Mouse (Mus musculus) forebrain, embryonic 13.5 days (tissue): ENCODE results near the gene Ap1s3. TPM values are rescaled to one million over a fixed set of nuclear protein-coding genes. Genes with fewer than 3 reads are reported as not detected.

Experiments
- ATAC-seq: fragments of 200-750 bp; cut with Nextera tagmentation; 2 replicates; pipeline ENCODE4 v1.8.0; 2017
- H3K27ac ChIP-seq: fragments of 300-500 bp; sonication (generic); 2 replicates; pipeline ENCODE4 v1.5.1; 2015; ENCODE audit warnings: inconsistent platforms, mild to moderate bottlenecking, moderate library complexity
- H3K27me3 ChIP-seq: fragments of 300-500 bp; sonication (generic); 2 replicates; pipeline ENCODE4 v1.6.1; 2015; ENCODE audit warnings: mild to moderate bottlenecking, inconsistent platforms
- H3K36me3 ChIP-seq: fragments of 300-500 bp; sonication (generic); 2 replicates; pipeline ENCODE4 v1.6.1; 2015; ENCODE audit warnings: mild to moderate bottlenecking, inconsistent platforms; ENCODE audit not compliant: poor library complexity, severe bottlenecking
- H3K4me1 ChIP-seq: fragments of 300-500 bp; sonication (generic); 2 replicates; pipeline ENCODE4 v1.6.1; 2015; ENCODE audit warnings: inconsistent platforms
- H3K4me2 ChIP-seq: fragments of 300-500 bp; sonication (generic); 2 replicates; pipeline ENCODE4 v1.6.1; 2015; ENCODE audit warnings: inconsistent platforms, mild to moderate bottlenecking, moderate library complexity
- H3K4me3 ChIP-seq: fragments of 300-500 bp; sonication (generic); 2 replicates; pipeline ENCODE4 v1.5.1; 2015; ENCODE audit warnings: mild to moderate bottlenecking, inconsistent platforms
- H3K9ac ChIP-seq: fragments of 300-500 bp; sonication (generic); 2 replicates; pipeline ENCODE4 v1.6.1; 2015; ENCODE audit warnings: mild to moderate bottlenecking, inconsistent platforms
- H3K9me3 ChIP-seq: fragments of 300-500 bp; sonication (generic); replicated peaks from 2 replicates; pipeline ENCODE4 v1.6.1; 2016; ENCODE audit warnings: inconsistent platforms
- WGBS: fragments of 180-500 bp; shearing (Covaris S2); methylation state at CpG from one replicate; pipeline ENCODE4 v1.1.7; 2015; 5-methylcytosine and 5-hydroxymethylcytosine counted together
- polyA plus RNA-seq: library from polyadenylated mRNA; unstranded; fragments of >200 nt; fragmentation: Nextera tagmentation; extraction: Ambion mirVana; gene quantifications from 2 replicates; pipeline ENCODE4 v1.2.1, GENCODE M21; 2015

The Ap1s3 gene
- polyA plus RNA-seq = 0.28 TPM in 1 of 2 replicates, not detected in the other

DNA sequence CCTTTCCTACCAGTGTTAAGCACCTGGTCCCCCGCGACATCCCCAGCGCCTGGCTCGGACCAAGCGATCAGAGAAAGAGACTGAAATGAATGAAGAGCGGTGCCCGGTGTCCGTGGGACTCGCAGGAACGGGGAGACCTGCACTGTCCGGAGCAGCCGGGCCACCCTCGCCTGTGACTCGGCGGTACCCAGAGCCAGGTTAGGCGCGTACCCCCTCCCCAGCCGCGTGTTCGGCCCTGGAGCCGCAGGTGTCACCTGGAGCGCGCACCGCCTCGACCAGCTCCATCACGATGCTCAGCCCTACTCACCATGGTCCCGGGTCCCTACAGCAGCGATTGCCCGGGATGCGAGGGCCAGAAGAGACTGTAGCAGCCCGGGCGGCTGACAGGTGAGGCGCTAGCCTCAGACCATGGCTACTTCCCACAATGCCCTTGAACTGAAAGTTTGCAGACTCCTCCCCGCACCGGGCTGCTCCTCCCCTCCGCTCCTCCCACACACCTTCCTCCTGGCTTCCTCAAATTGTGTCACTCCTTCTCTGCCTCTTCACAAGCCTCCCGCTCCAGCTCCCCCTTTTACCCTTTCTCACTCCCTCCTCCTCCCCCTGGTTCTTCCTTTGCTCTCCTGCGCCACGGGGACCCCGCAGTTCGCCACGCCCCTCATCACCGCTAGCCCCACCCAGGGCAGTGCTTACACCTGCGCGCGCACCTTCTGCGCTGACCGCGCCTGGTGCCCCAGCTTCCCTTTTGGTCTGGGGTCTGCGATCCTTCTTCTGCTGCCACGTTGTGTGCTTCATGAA is at the start of gene Ap1s3:
Gene Ap1s3 (minus strand): TSS at position 430 of the 795 bp plus-strand sequence.
- peak within 1 kb of the TSS; percentile 99 for H3K4me2 ChIP-seq
- peaks cover 16% of the 10 kb centered on the region for H3K4me1 ChIP-seq
- peak within 1 kb of the TSS; percentile 62 for H3K4me3 ChIP-seq
- peak; percentile 89 for ATAC-seq
- no peak within 1 kb of the TSS for H3K27ac ChIP-seq
- H3K36me3 ChIP-seq = no peaks in the 10 kb centered on the region
- peaks cover 36% of the 10 kb centered on the region for H3K27me3 ChIP-seq
- under 1% methylated on average over 50 of the region's 51 CpGs for WGBS
- no peaks in the 10 kb centered on the region for H3K9me3 ChIP-seq
- H3K9ac ChIP-seq = peak within 1 kb of the TSS; percentile 62

DNA sequence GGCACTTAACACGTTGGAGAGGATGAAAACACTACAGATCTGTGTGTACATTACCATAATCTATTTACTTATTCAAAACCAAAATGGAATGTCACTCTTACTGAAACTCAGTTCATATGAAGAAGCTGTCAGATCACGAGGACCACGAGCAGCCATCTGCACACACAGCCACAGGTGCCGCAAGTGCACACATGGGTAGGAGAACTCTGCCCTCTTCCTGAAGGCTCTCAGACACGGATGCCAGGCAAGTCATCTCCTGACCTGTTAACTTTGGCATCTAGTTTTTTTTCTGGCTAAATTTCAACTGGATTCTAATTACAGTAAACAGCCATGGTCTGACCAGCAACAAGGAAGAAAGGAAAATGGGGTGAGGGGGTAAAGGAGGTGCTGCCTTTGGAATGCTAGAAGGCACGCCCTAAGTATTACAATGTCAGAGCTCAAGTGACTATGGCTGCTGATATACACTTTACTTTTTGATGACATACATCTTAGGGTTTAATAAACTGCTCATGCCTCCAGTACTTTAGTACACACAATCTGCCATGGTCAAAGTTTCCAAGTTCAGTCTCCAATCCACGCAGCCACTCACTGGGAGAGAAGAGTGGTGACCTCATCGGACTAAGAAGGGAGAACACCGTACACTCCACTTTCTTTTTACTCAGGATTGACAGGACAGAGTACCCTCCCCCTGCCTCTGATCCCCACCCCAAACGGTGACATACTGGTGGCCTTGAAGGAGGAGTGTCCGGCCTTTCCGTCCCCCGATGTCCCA is 42.6 kb upstream of the Ap1s3 start:
- Histone ChIP-seq H3K4me3 (no peak overlapping the region), H3K36me3 (peaks cover 22% of the 10 kb centered on the region), H3K9ac (no peak overlapping the region), H3K9me3 (no peaks in the 10 kb centered on the region), H3K4me2 (no peak overlapping the region), H3K4me1 (peaks cover 14% of the 10 kb centered on the region), H3K27ac (no peak overlapping the region), H3K27me3 (no peaks in the 10 kb centered on the region)
- 89% methylated on average over 13 of the region's 13 CpGs for WGBS
- ATAC-seq = no peak

DNA sequence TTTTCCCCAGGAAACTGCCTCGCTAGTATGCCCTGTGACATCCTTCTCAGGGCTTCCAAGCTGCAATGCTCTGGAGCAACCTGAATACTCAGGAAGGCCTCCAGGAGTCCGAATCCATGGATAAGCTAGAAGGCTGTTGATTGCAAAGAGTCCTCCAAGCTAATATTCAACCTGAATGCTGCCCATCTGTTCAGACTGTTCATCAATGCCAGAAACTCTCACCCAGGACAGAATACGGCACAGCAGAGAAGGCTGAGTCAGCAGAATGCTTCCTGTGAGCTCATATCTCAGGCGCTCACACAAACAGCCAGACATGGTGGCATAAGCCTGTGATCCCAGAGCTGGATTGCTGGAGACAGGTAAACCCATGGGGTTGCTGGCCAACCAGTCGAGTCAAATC is 41.3 kb upstream of the Ap1s3 start:
- ATAC-seq = no peak
- no peak overlapping the region for H3K9ac ChIP-seq
- H3K27me3 ChIP-seq = no peaks in the 10 kb centered on the region
- 86% methylated on average over 5 of the region's 5 CpGs for WGBS
- no peaks in the 10 kb centered on the region for H3K9me3 ChIP-seq
- H3K27ac ChIP-seq = no peak overlapping the region
- H3K4me1 ChIP-seq = peaks cover 14% of the 10 kb centered on the region
- H3K36me3 ChIP-seq = peaks cover 26% of the 10 kb centered on the region
- no peak overlapping the region for H3K4me2 ChIP-seq
- no peak overlapping the region for H3K4me3 ChIP-seq

DNA sequence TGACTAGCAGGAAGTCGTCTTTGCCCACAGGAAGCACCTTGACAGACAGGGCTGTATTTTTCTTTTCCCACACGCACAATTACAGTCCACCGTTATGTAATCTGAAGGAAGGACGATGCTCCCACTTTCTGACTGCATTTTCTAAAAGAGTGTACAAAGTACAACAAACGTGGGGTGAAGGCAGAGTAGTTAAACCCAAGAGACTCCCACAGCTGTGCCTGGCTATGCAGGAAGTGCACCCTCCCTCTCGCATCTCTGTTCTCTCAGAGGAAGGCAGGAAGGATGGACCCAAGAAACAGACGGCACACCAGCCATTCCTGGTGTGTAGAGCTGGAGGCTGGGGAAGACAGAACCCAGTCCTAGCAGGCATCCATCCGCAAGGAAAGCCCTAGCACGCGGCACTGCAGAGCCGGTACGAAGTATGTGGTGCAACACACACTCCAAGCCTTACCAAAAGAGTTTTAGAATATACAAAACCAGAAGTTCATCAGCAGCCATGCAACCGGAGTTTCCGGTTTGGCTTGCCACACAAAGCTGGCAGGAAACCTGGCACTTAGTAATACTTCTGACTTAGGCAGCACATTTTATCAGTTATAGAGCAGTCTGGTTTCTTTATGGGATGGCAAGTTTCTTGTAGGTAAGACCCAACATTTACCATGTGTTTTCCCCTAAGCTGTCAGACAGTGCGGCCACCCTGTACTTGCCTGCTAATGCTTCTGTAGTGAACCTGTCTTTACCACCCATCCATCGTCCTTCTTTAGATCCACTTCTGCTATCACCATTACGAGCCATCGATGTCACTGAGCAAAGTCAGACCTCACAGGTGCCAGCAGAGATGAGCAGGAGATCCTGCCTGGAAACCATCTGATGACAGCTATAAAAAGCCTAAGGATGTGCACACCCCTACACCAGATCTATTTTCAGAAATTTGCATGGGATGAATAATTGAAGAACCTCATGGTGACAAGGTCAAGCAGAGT is 39.7 kb upstream of the Ap1s3 start:
- Histone ChIP-seq H3K27ac (no peak overlapping the region), H3K36me3 (peaks cover 31% of the 10 kb centered on the region), H3K4me1 (peaks cover 14% of the 10 kb centered on the region), H3K4me3 (no peak overlapping the region), H3K4me2 (no peak overlapping the region), H3K9ac (0 out of 2 replicates have a peak overlapping the region, but pooled peaks have one; percentile 14), H3K27me3 (no peaks in the 10 kb centered on the region), H3K9me3 (no peaks in the 10 kb centered on the region)
- 85% methylated on average over 18 of the region's 18 CpGs for WGBS
- peak; percentile 4; the same call in 1 of the 2 replicates for ATAC-seq

DNA sequence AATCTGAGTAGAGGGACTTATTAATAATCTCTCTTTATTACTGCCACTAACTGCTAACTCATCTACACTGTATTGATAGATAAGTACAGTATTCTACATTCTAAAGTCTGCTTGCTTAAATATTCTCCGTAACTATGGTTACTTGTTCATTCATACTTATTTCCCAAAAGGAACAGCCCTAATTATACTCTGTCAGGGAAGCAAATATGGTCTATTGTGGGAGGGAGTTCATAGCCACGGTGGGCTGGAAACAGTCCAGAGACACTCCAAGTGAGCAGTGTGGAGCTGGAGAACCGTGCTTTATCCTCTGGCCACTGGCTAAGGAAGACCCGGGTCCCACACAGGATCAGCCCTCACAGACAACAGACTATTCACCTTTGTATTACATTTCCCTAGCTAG is 38.9 kb upstream of the Ap1s3 start:
- no peaks in the 10 kb centered on the region for H3K27me3 ChIP-seq
- ATAC-seq = peak; percentile 77
- H3K4me2 ChIP-seq = no peak overlapping the region
- H3K36me3 ChIP-seq = peaks cover 38% of the 10 kb centered on the region
- 42% methylated on average over 4 of the region's 4 CpGs for WGBS
- H3K27ac ChIP-seq = no peak overlapping the region
- no peak overlapping the region for H3K9ac ChIP-seq
- H3K4me1 ChIP-seq = peaks cover 14% of the 10 kb centered on the region
- no peak overlapping the region for H3K4me3 ChIP-seq
- no peaks in the 10 kb centered on the region for H3K9me3 ChIP-seq

DNA sequence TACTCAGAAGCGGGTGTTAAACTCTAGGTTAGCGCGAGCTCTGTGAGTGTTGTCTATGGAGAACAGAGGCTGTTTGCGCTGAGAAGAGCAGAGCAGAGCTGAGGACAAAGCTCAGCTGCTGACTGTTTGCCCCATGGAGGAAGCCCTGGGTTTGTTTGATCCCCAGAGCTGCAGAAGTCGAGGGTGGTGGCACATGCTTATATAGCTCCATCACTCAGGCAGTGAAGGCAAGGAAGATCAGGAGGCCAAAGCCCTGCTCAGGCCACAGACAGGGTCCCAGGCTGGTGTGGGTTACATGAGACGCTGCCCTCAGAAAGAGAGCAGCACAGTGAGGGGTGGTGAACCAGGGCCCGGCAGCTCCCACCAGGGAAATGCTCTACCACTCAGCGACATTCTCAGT is 38.4 kb upstream of the Ap1s3 start:
- H3K27ac ChIP-seq = no peak overlapping the region
- peak; percentile 16; the same call in 1 of the 2 replicates for ATAC-seq
- WGBS = 73% methylated on average over 8 of the region's 8 CpGs

DNA sequence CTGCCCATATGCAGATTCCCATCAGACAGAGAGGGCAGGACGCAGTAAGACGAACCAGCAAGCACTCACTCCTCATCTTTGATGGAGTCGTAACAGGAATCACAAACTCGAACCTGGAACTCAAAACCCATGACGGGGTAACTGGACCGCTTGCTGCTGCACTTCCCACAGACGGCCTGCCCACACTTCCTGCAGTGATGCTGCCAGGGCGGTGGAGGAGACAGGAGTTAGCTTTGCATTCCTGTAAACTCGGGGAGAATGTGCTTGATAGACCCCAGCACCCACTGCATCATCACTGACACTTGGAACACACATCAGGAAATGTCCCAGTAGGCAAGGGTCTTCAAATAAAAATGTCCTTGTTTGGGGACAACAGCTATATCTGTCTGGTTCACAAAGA is 35.6 kb upstream of the Ap1s3 start:
- Histone ChIP-seq H3K27me3 (no peaks in the 10 kb centered on the region), H3K4me1 (peaks cover 14% of the 10 kb centered on the region), H3K4me3 (no peak overlapping the region), H3K4me2 (no peak overlapping the region), H3K9ac (no peak overlapping the region), H3K36me3 (peaks cover 31% of the 10 kb centered on the region), H3K27ac (no peak overlapping the region), H3K9me3 (no peaks in the 10 kb centered on the region)
- no peak for ATAC-seq
- WGBS = 92% methylated on average over 9 of the region's 9 CpGs

More for the DNA sequence above, 38.4 kb upstream of the Ap1s3 start:
- no peaks in the 10 kb centered on the region for H3K9me3 ChIP-seq
- no peak overlapping the region for H3K4me2 ChIP-seq
- no peak overlapping the region for H3K9ac ChIP-seq
- peaks cover 38% of the 10 kb centered on the region for H3K36me3 ChIP-seq
- no peak overlapping the region for H3K4me3 ChIP-seq
- H3K27me3 ChIP-seq = no peaks in the 10 kb centered on the region
- peaks cover 14% of the 10 kb centered on the region for H3K4me1 ChIP-seq

DNA sequence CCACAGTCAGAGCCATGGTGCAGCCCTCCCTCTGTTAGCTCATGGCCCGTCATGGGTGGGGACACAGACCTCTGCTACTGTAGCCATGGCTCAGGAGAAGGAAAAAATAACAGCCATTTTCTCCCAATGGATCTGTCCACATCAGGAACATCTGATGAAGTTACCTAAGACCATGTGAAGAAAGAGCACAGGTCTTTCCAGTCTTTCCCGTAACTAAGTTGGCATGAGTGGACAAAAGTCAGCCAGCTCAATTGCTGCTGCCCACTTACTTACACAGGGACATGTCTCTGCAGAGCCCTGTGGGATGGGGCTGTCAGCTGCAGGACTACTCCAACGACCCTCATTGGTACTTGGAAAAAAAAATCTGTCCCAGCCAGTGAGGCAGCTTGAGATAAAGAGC is 34.9 kb upstream of the Ap1s3 start:
- H3K36me3 ChIP-seq = peaks cover 31% of the 10 kb centered on the region
- H3K27me3 ChIP-seq = no peaks in the 10 kb centered on the region
- H3K9ac ChIP-seq = no peak overlapping the region
- WGBS = 87% methylated on average over 3 of the region's 3 CpGs
- no peak overlapping the region for H3K4me3 ChIP-seq
- no peak for ATAC-seq
- no peaks in the 10 kb centered on the region for H3K9me3 ChIP-seq
- peaks cover 14% of the 10 kb centered on the region for H3K4me1 ChIP-seq
- H3K27ac ChIP-seq = no peak overlapping the region
- no peak overlapping the region for H3K4me2 ChIP-seq

DNA sequence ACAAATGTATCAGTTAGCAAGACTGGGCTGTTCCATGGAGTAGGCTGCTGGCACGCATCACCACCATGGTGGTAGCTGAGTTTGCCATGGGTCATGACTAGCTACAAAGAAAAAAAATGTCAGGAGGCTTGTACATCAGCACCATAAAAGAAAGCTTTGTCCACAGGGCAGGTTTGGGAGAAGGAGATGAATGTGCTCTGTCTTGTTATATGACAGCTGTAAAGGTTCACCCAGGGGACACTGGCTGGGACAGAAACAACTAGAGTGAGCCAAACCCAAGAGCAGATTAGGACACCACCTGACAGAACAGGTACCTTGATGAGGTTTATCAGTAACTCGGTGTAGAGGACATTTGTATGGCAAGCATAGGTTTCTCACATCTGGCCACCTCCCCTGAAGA is 32.9 kb upstream of the Ap1s3 start:
- Histone ChIP-seq H3K9me3 (no peaks in the 10 kb centered on the region), H3K4me1 (no peaks in the 10 kb centered on the region), H3K27me3 (no peaks in the 10 kb centered on the region), H3K9ac (no peak overlapping the region), H3K36me3 (peaks cover 34% of the 10 kb centered on the region), H3K27ac (no peak overlapping the region), H3K4me2 (no peak overlapping the region), H3K4me3 (no peak overlapping the region)
- 91% methylated on average over 2 of the region's 2 CpGs for WGBS
- ATAC-seq = no peak

DNA sequence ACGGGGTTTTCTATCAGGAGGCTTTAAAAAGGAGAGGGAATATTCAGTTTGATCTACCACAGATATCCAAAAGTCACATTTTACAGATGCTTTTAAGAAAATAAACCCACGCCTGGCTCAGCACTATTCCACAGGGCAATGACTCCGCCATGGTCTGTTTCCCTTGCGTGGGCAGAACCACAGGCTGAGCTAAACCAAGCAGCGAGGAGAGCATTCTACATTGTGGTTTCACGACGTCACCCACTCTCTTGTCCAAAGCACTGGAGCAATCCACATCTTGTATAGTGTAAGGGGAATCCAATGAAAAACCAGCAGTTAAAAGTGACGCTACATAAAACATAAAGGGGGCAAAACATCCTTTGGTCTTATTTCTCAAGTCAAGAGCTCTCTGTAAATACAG is 31.7 kb upstream of the Ap1s3 start:
- no peak for ATAC-seq
- Histone ChIP-seq H3K36me3 (peaks cover 26% of the 10 kb centered on the region), H3K27ac (no peak overlapping the region), H3K9ac (no peak overlapping the region), H3K27me3 (no peaks in the 10 kb centered on the region), H3K9me3 (no peaks in the 10 kb centered on the region), H3K4me3 (no peak overlapping the region), H3K4me1 (no peaks in the 10 kb centered on the region), H3K4me2 (no peak overlapping the region)
- WGBS = 91% methylated on average over 8 of the region's 8 CpGs

DNA sequence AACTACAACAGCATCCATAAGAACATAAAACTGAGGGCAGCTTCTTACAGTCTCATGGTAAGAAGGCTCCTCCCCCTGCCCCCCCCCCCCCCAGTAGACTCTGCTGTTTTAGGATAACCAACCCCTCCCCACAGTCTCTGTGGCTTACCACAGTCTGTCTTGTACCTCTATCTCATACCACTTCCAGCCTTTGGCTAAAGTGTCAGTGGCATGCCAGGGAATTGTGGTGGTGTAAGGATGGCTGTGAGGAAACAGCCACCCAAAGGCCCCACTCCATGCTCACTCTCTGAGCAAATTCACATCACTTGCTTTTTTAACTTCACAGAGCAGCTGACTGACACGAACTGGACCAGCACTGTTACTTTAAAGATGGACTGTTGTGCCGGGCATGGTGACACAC is 26.7 kb upstream of the Ap1s3 start:
- no peak overlapping the region for H3K27ac ChIP-seq
- no peak overlapping the region for H3K4me3 ChIP-seq
- peaks cover 4% of the 10 kb centered on the region; the same call in 1 of the 2 replicates for H3K36me3 ChIP-seq
- H3K9me3 ChIP-seq = no peaks in the 10 kb centered on the region
- no peak overlapping the region for H3K4me2 ChIP-seq
- peaks cover 16% of the 10 kb centered on the region for H3K4me1 ChIP-seq
- WGBS = 91% methylated on average over 2 of the region's 2 CpGs
- no peaks in the 10 kb centered on the region for H3K27me3 ChIP-seq
- no peak overlapping the region for H3K9ac ChIP-seq
- ATAC-seq = no peak
